Mouse (Mus musculus) megakaryocyte, embryonic 14.5 days (primary cell): ENCODE data around the gene Mthfr.

Experiments used
- FLI1 ChIP-seq: IDR thresholded peaks from 2 replicates; pipeline ENCODE4 v1.6.1; 2012; ENCODE audit warnings: low read length, inconsistent platforms, mixed read lengths
- GATA1 ChIP-seq: IDR thresholded peaks from 3 replicates; pipeline ENCODE4 v1.6.1; 2012; ENCODE audit warnings: mixed read lengths, low read length, inconsistent platforms, borderline replicate concordance

- TF ChIP-seq GATA1 = no peak
- no peak for TF ChIP-seq FLI1
Measured at GRCm38 (mm10) chr4:148087907-148088527, 49.1 kb downstream of the Mthfr start, which contains the start of gene Agtrap.
